Mouse (Mus musculus): ENCODE data around the gene Thap12.

Gene Thap12

GRCm38 (mm10) chr7:98698041-98698440, 4.9 kb upstream of the Thap12 start:
- no peak for DNase-seq (ENCODE audit: low spot score in 2 of 2)

GRCm38 (mm10) chr7:98698590-98698989, 4.3 kb upstream of the Thap12 start:
- DNase-seq (ENCODE audit: low spot score in 2 of 2), result no peak

- no peak for DNase-seq (ENCODE audit: low spot score in 2 of 2)
Measured at GRCm38 (mm10) chr7:98701771-98702170, 1.1 kb upstream of the Thap12 start.

GRCm38 (mm10) chr7:98703365-98703881, 520 bp downstream of the Thap12 start:
- DNase-seq (ENCODE audit: low spot score in 2 of 2), result peak in 1 of 2 experiments; percentile 18

- no peak for DNase-seq (ENCODE audit: low spot score in 2 of 2)
Measured at GRCm38 (mm10) chr7:98704276-98704675, 1.4 kb downstream of the Thap12 start.

- no peak for DNase-seq (ENCODE audit: low spot score in 2 of 2)
Measured at GRCm38 (mm10) chr7:98713661-98714060, 10.8 kb downstream of the Thap12 start.

GRCm38 (mm10) chr7:98717438-98717837, 14.5 kb downstream of the Thap12 start:
- no peak for DNase-seq (ENCODE audit: low spot score in 2 of 2)

- DNase-seq (ENCODE audit: low spot score in 2 of 2), result no peak
Measured at GRCm38 (mm10) chr7:98719761-98720160, 16.9 kb downstream of the Thap12 start.

- no peak for DNase-seq (ENCODE audit: low spot score in 2 of 2)
Measured at GRCm38 (mm10) chr7:98720731-98721130, 17.8 kb downstream of the Thap12 start.

GRCm38 (mm10) chr7:98721172-98721571, 18.3 kb downstream of the Thap12 start:
- DNase-seq (ENCODE audit: low spot score in 2 of 2), result no peak

GRCm38 (mm10) chr7:98721623-98722022, 18.7 kb downstream of the Thap12 start:
- no peak for DNase-seq (ENCODE audit: low spot score in 2 of 2)

GRCm38 (mm10) chr7:98725686-98726195, 22.8 kb downstream of the Thap12 start:
- DNase-seq (ENCODE audit: low spot score in 2 of 2), result no peak

GRCm38 (mm10) chr7:98727986-98728385, 25.1 kb downstream of the Thap12 start:
- no peak for DNase-seq (ENCODE audit: low spot score in 2 of 2)

GRCm38 (mm10) chr7:98728499-98728898, 25.6 kb downstream of the Thap12 start:
- no peak for DNase-seq (ENCODE audit: low spot score in 2 of 2)

GRCm38 (mm10) chr7:98729661-98730271, 26.9 kb downstream of the Thap12 start:
- no peak for DNase-seq (ENCODE audit: low spot score in 2 of 2)

GRCm38 (mm10) chr7:98733958-98734357, 31.1 kb downstream of the Thap12 start:
- DNase-seq (ENCODE audit: low spot score in 2 of 2), result no peak

GRCm38 (mm10) chr7:98734876-98735275, 32.0 kb downstream of the Thap12 start:
- peak in 1 of 2 experiments; percentile 10 for DNase-seq (ENCODE audit: low spot score in 2 of 2)

GRCm38 (mm10) chr7:98736780-98737550, 34.1 kb downstream of the Thap12 start:
- no peak for DNase-seq (ENCODE audit: low spot score in 2 of 2)

- no peak for DNase-seq (ENCODE audit: low spot score in 2 of 2)
Measured at GRCm38 (mm10) chr7:98740363-98740762, 37.5 kb downstream of the Thap12 start.

- peak in 1 of 2 experiments; percentile 52 for DNase-seq (ENCODE audit: low spot score in 2 of 2)
Measured at GRCm38 (mm10) chr7:98743312-98743711, 40.4 kb downstream of the Thap12 start.

- no peak for DNase-seq (ENCODE audit: low spot score in 2 of 2)
Measured at GRCm38 (mm10) chr7:98750404-98750803, 47.5 kb downstream of the Thap12 start.

- DNase-seq (ENCODE audit: low spot score in 2 of 2), result no peak
Measured at GRCm38 (mm10) chr7:98752680-98753079, 49.8 kb downstream of the Thap12 start.

GRCm38 (mm10) chr7:98756050-98756449, 53.1 kb downstream of the Thap12 start:
- DNase-seq (ENCODE audit: low spot score in 2 of 2), result no peak
